In genomic region chr10:128526366-128527356, GRCm38 (mm10) we compare ENCODE assay signal across 8 mouse cellular contexts. TPM values are rescaled to one million over a fixed set of nuclear protein-coding genes. Genes with fewer than 3 reads are reported as not detected.
DNase-seq lines count a peak whose midpoint lies in the region; ATAC-seq and TF ChIP-seq lines count a peak whose summit lies in the region.

No protein-coding gene starts in this region.

- TF ChIP-seq POLR2A in small intestine, adult 2 months (IDR thresholded peaks at IDR 0.05; ENCODE audit: low read depth, low read length) = no peak

- no peaks in the 10 kb centered on the region for H3K9me3 ChIP-seq in lung, embryonic 16.5 days (ENCODE audit: control insufficient read depth, low read length)
- no peaks in the 10 kb centered on the region for H3K9me3 ChIP-seq in limb, embryonic 13.5 days

- no peak for TF ChIP-seq CTCF in small intestine, adult 2 months (IDR thresholded peaks at IDR 0.05; ENCODE audit: extremely low read depth, insufficient read length, insufficient replicate concordance, low read depth, low read length)

- DNase-seq in lung, postnatal 25 days (ENCODE audit: low spot score) = no peak
- DNase-seq in urinary bladder, adult 2 months (ENCODE audit: low spot score) = no peak
- no peak for DNase-seq in gastrocnemius, postnatal 10 days
- no peak for DNase-seq in embryo, embryonic 10 days (ENCODE audit: low spot score)

- H3K27ac ChIP-seq in lung, embryonic 16.5 days (ENCODE audit: low read length) = peak overlapping the region; percentile 34
- H3K27ac ChIP-seq in limb, embryonic 13.5 days = peak overlapping the region; percentile 45; the same call in 1 of the 2 replicates
- H3K27ac ChIP-seq in small intestine, adult 2 months (ENCODE audit: insufficient read depth, low read depth, low read length) = peak overlapping the region; percentile 51

- peaks cover 12% of the 10 kb centered on the region for H3K4me1 ChIP-seq in lung, embryonic 16.5 days (replicated peaks; ENCODE audit: control insufficient read depth, insufficient read depth, low read length)
- peaks cover 17% of the 10 kb centered on the region for H3K4me1 ChIP-seq in limb, embryonic 13.5 days
- H3K4me1 ChIP-seq in small intestine, adult 2 months (ENCODE audit: control insufficient read depth, insufficient read depth, insufficient read length, low read length) = no peaks in the 10 kb centered on the region

- peak overlapping the region; percentile 57 for H3K9ac ChIP-seq in lung, embryonic 16.5 days (ENCODE audit: low read length)
- H3K9ac ChIP-seq in limb, embryonic 13.5 days = peak overlapping the region; percentile 31; the same call in 1 of the 2 replicates

- H3K4me2 ChIP-seq in lung, embryonic 16.5 days (ENCODE audit: low read depth, low read length) = peak overlapping the region; percentile 99
- peak overlapping the region; percentile 99 for H3K4me2 ChIP-seq in limb, embryonic 13.5 days (replicated peaks)

- 0 out of 2 replicates have a peak, but pooled peaks cover 2% of the 10 kb centered on the region for H3K27me3 ChIP-seq in lung, embryonic 16.5 days (ENCODE audit: control insufficient read depth, insufficient read depth, low read depth, low read length)
- H3K27me3 ChIP-seq in limb, embryonic 13.5 days = peaks cover 32% of the 10 kb centered on the region
- no peaks in the 10 kb centered on the region for H3K27me3 ChIP-seq in small intestine, adult 2 months (ENCODE audit: control insufficient read depth, insufficient read depth, low read length)

- peak overlapping the region; percentile 88 for H3K4me3 ChIP-seq in lung, embryonic 16.5 days (ENCODE audit: low read length)
- peak overlapping the region; percentile 82 for H3K4me3 ChIP-seq in limb, embryonic 13.5 days
- H3K4me3 ChIP-seq in small intestine, adult 2 months (ENCODE audit: low read depth, low read length) = peak overlapping the region; percentile 54

- ATAC-seq in lung, embryonic 16.5 days (ENCODE audit: low read depth) = no peak
- ATAC-seq in erythroid progenitor cell, adult 5-6 weeks (replicated peaks; ENCODE audit: low FRiP score, poor library complexity, severe bottlenecking) = peak; percentile 26
- ATAC-seq in limb, embryonic 13.5 days (ENCODE audit: low FRiP score, low read depth) = no peak

- 28% methylated on average over 28 of the region's 28 CpGs for WGBS in lung, embryonic 16.5 days
- 33% methylated on average over 28 of the region's 28 CpGs for WGBS in limb, embryonic 13.5 days
- WGBS in small intestine, adult 2 months = 20% methylated on average over 28 of the region's 28 CpGs

- no peaks in the 10 kb centered on the region for H3K36me3 ChIP-seq in lung, embryonic 16.5 days (ENCODE audit: control insufficient read depth, insufficient read depth, low read length)
- peaks cover 10% of the 10 kb centered on the region; the same call in 1 of the 2 replicates for H3K36me3 ChIP-seq in limb, embryonic 13.5 days
- no peaks in the 10 kb centered on the region for H3K36me3 ChIP-seq in small intestine, adult 2 months (ENCODE audit: control insufficient read depth, insufficient read depth, low read length)

RNA-seq across cellular contexts. Expression of gene Esyt1, which starts 1.0 kb away (rescaled TPM):
- 32.5 and 34.4 TPM in 2 replicates for polyA plus RNA-seq in lung, embryonic 16.5 days (2015; fragmentation: Nextera tagmentation; extraction: Ambion mirVana)
- total RNA-seq in erythroid progenitor cell, adult 5-6 weeks (2015; ENCODE audit: low replicate concordance) = 23.4 and 27.2 TPM in 2 replicates
- total RNA-seq in erythroid progenitor cell, adult 5-6 weeks (2017; ENCODE audit: low replicate concordance) = 29.7 and 30.8 TPM in 2 replicates
- polyA plus RNA-seq in limb, embryonic 13.5 days (2015; fragmentation: Nextera tagmentation; extraction: Ambion mirVana) = 24.0 and 28.0 TPM in 2 replicates
- 20.0 and 26.3 TPM in 2 replicates for polyA plus RNA-seq in small intestine, adult 2 months (2012; rRNA removed)
- polyA plus RNA-seq in urinary bladder, adult 2 months (2012; rRNA removed) = 56.9 and 61.6 TPM in 2 replicates
- 10 to 100 TPM; 22.5 to 30.4 TPM for total RNA-seq in gastrocnemius, postnatal 10 days (2021)

RNA-seq across cellular contexts. Expression of gene Zc3h10, which starts 20.9 kb away (rescaled TPM):
- 10.9 and 11.9 TPM in 2 replicates for polyA plus RNA-seq in lung, embryonic 16.5 days (2015; fragmentation: Nextera tagmentation; extraction: Ambion mirVana)
- total RNA-seq in erythroid progenitor cell, adult 5-6 weeks (2015; ENCODE audit: low replicate concordance) = 0.72 and 2.9 TPM in 2 replicates
- 5.9 and 6.4 TPM in 2 replicates for total RNA-seq in erythroid progenitor cell, adult 5-6 weeks (2017; ENCODE audit: low replicate concordance)
- polyA plus RNA-seq in limb, embryonic 13.5 days (2015; fragmentation: Nextera tagmentation; extraction: Ambion mirVana) = 16.4 and 17.3 TPM in 2 replicates
- polyA plus RNA-seq in small intestine, adult 2 months (2012; rRNA removed) = 6.4 and 15.2 TPM in 2 replicates
- 12.5 TPM in 2 replicates for polyA plus RNA-seq in urinary bladder, adult 2 months (2012; rRNA removed)
- 1 to 10 TPM; 5.2 to 6.3 TPM for total RNA-seq in gastrocnemius, postnatal 10 days (2021)

RNA-seq across cellular contexts. Expression of gene Rpl41, which starts 22.4 kb away (rescaled TPM):
- 4,142 and 4,423 TPM in 2 replicates for polyA plus RNA-seq in lung, embryonic 16.5 days (2015; fragmentation: Nextera tagmentation; extraction: Ambion mirVana)
- total RNA-seq in erythroid progenitor cell, adult 5-6 weeks (2015; ENCODE audit: low replicate concordance) = 1,611 and 1,688 TPM in 2 replicates
- total RNA-seq in erythroid progenitor cell, adult 5-6 weeks (2017; ENCODE audit: low replicate concordance) = 704 and 1,169 TPM in 2 replicates
- polyA plus RNA-seq in limb, embryonic 13.5 days (2015; fragmentation: Nextera tagmentation; extraction: Ambion mirVana) = 3,677 and 3,933 TPM in 2 replicates
- 1,613 and 1,655 TPM in 2 replicates for polyA plus RNA-seq in small intestine, adult 2 months (2012; rRNA removed)
- 2,645 and 3,313 TPM in 2 replicates for polyA plus RNA-seq in urinary bladder, adult 2 months (2012; rRNA removed)
- 1,000 to 10,000 TPM; 1,962 to 2,082 TPM for total RNA-seq in gastrocnemius, postnatal 10 days (2021)

RNA-seq across cellular contexts. Expression of gene Myl6b, which starts 28.2 kb away (rescaled TPM):
- polyA plus RNA-seq in lung, embryonic 16.5 days (2015; fragmentation: Nextera tagmentation; extraction: Ambion mirVana) = 3.5 and 5.1 TPM in 2 replicates
- total RNA-seq in erythroid progenitor cell, adult 5-6 weeks (2015; ENCODE audit: low replicate concordance) = 4.0 TPM in 1 of 2 replicates, not detected in the other
- 0.51 TPM in 1 of 2 replicates, not detected in the other for total RNA-seq in erythroid progenitor cell, adult 5-6 weeks (2017; ENCODE audit: low replicate concordance)
- 4.7 and 5.0 TPM in 2 replicates for polyA plus RNA-seq in limb, embryonic 13.5 days (2015; fragmentation: Nextera tagmentation; extraction: Ambion mirVana)
- polyA plus RNA-seq in small intestine, adult 2 months (2012; rRNA removed) = 0.43 and 1.2 TPM in 2 replicates
- 3.0 and 3.3 TPM in 2 replicates for polyA plus RNA-seq in urinary bladder, adult 2 months (2012; rRNA removed)
- total RNA-seq in gastrocnemius, postnatal 10 days (2021) = 100 to 1,000 TPM in 1 of 2 experiments, 10 to 100 TPM in 1; 68.8 to 101 TPM

RNA-seq across cellular contexts. Expression of gene Myl6, which starts 32.7 kb away (rescaled TPM):
- polyA plus RNA-seq in lung, embryonic 16.5 days (2015; fragmentation: Nextera tagmentation; extraction: Ambion mirVana) = 1,564 and 1,684 TPM in 2 replicates
- total RNA-seq in erythroid progenitor cell, adult 5-6 weeks (2015; ENCODE audit: low replicate concordance) = 353 and 444 TPM in 2 replicates
- total RNA-seq in erythroid progenitor cell, adult 5-6 weeks (2017; ENCODE audit: low replicate concordance) = 506 and 519 TPM in 2 replicates
- polyA plus RNA-seq in limb, embryonic 13.5 days (2015; fragmentation: Nextera tagmentation; extraction: Ambion mirVana) = 1,077 and 1,101 TPM in 2 replicates
- polyA plus RNA-seq in small intestine, adult 2 months (2012; rRNA removed) = 492 and 749 TPM in 2 replicates
- 10,835 and 11,320 TPM in 2 replicates for polyA plus RNA-seq in urinary bladder, adult 2 months (2012; rRNA removed)
- total RNA-seq in gastrocnemius, postnatal 10 days (2021) = 100 to 1,000 TPM; 305 to 356 TPM
